Mouse (Mus musculus): ENCODE measurements around the gene Coa4. TPM values are rescaled to one million over a fixed set of nuclear protein-coding genes. Genes with fewer than 3 reads are reported as not detected.

The Coa4 gene
- polyA plus RNA-seq, 1 experiment from 2014 or later: 18.6 TPM

DNA sequence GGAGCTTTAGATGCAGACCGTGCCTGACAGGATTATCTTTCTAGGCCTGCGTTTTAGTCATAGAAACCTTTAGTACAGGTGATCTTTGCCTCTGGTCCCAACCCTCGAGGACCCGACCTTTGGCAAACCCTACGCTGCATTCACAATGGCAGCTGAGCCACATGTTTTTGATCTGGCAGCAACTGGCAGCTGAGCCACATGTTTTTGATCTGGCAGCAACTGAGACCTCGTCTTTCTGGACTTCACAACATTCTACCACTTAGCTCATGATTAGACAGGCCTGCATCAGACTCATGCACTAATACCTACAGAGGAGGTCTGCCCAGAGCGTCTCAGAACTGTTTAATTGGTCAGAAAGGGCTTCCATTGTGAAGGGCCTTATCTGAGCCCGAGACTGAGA, 41.8 kb upstream of the Coa4 start:
- peak overlapping the region; percentile 51; the same call in 1 of the 2 replicates for H3K27ac ChIP-seq (ENCODE audit: low read depth, low read length)
- no peaks in the 10 kb centered on the region; the same call in 1 of the 2 replicates for H3K36me3 ChIP-seq (ENCODE audit: control insufficient read depth, insufficient read depth, low read length)
- 42% methylated on average over 8 of the region's 8 CpGs for WGBS
- no peaks in the 10 kb centered on the region for H3K27me3 ChIP-seq (ENCODE audit: control insufficient read depth, insufficient read depth, low read length)
- peak overlapping the region; percentile 4; the same call in 1 of the 2 replicates for H3K9ac ChIP-seq (ENCODE audit: low read length)
- H3K4me2 ChIP-seq (ENCODE audit: low read depth, low read length, severe bottlenecking): peak overlapping the region; percentile 24; the same call in 1 of the 2 replicates
- peaks cover 14% of the 10 kb centered on the region; the same call in 1 of the 2 replicates for H3K4me1 ChIP-seq (replicated peaks; ENCODE audit: control insufficient read depth, insufficient read depth, low read length)
- DNase-seq (ENCODE audit: low spot score): no peak
- H3K4me3 ChIP-seq (ENCODE audit: low read depth, low read length): 0 out of 2 replicates have a peak overlapping the region, but pooled peaks have one; percentile 5
- H3K9me3 ChIP-seq (ENCODE audit: control insufficient read depth, low read length): no peaks in the 10 kb centered on the region
- no peak for ATAC-seq (replicated peaks; ENCODE audit: low FRiP score)

DNA sequence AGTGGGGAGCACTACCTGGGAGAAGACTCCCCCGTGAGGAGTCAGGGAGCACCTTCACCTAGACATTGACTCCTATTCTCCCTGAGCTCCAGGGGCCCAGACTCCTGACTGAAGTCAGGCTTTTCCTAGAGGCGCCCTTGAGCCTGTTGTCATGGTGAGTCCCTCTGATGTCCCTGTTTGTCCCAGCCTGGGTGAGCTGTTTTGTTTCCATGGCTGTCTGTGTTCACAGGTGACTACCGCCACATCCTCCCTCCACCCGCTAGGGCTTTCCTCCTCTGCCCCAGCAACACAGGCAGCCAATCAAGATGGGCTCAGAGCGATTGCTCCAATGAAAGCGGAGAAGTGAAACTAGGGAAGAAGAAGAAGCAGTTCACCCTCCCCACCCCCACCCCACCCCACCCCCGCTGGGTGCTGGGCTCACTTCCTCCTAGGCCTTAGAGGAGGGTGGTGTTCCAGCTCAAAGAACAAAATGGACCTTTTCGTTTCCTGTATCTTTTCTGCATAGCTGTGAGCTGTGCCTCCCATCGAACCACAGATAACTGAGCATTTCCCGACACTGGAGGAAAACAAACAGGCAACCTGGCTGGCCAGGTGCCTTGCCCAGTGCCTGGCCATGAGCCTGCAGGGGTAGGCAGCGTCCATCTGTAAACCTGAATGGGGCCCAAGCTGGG, 41.2 kb upstream of the Coa4 start:
- Histone ChIP-seq H3K36me3 (ENCODE audit: control insufficient read depth, insufficient read depth, low read length) (no peaks in the 10 kb centered on the region; the same call in 1 of the 2 replicates), H3K27ac (ENCODE audit: low read depth, low read length) (peak overlapping the region; percentile 51; the same call in 1 of the 2 replicates), H3K4me3 (ENCODE audit: low read depth, low read length) (0 out of 2 replicates have a peak overlapping the region, but pooled peaks have one; percentile 5), H3K4me2 (ENCODE audit: low read depth, low read length, severe bottlenecking) (peak overlapping the region; percentile 24; the same call in 1 of the 2 replicates), H3K9me3 (ENCODE audit: control insufficient read depth, low read length) (no peaks in the 10 kb centered on the region), H3K9ac (ENCODE audit: low read length) (peak overlapping the region; percentile 4), H3K27me3 (ENCODE audit: control insufficient read depth, insufficient read depth, low read length) (no peaks in the 10 kb centered on the region), H3K4me1 (replicated peaks; ENCODE audit: control insufficient read depth, insufficient read depth, low read length) (peaks cover 14% of the 10 kb centered on the region; the same call in 1 of the 2 replicates)
- DNase-seq (ENCODE audit: low spot score): peak; percentile 61
- 33% methylated on average over 11 of the region's 11 CpGs for WGBS
- peak; percentile 37; the same call in 1 of the 2 replicates for ATAC-seq (replicated peaks; ENCODE audit: low FRiP score)

DNA sequence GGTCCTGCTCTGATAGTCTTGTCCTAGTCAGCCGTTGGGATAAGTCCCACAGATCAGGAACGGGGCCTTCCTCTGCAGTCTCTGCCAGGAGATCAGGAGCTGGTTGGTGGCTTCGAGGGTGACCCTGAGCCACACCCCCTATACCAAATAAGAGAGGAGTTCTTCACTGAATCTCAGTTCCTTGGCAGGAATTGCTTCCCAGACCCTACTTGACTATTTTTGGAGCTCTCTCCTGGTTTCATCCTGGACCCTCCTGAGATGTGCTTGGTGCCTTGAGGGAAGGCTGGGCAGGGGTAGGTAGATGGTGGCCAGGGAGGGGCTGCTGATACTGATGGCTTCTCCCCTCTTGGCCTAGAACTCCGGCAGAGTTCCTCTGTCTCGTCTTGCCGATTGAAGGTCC, 40.5 kb upstream of the Coa4 start:
- 87% methylated on average over 6 of the region's 6 CpGs for WGBS
- Histone ChIP-seq H3K4me2 (ENCODE audit: low read depth, low read length, severe bottlenecking) (peak overlapping the region; percentile 13; the same call in 1 of the 2 replicates), H3K4me1 (replicated peaks; ENCODE audit: control insufficient read depth, insufficient read depth, low read length) (peaks cover 14% of the 10 kb centered on the region; the same call in 1 of the 2 replicates), H3K36me3 (ENCODE audit: control insufficient read depth, insufficient read depth, low read length) (no peaks in the 10 kb centered on the region; the same call in 1 of the 2 replicates), H3K27ac (ENCODE audit: low read depth, low read length) (no peak overlapping the region), H3K9ac (ENCODE audit: low read length) (no peak overlapping the region), H3K9me3 (ENCODE audit: control insufficient read depth, low read length) (no peaks in the 10 kb centered on the region), H3K27me3 (ENCODE audit: control insufficient read depth, insufficient read depth, low read length) (no peaks in the 10 kb centered on the region), H3K4me3 (ENCODE audit: low read depth, low read length) (no peak overlapping the region)
- no peak for DNase-seq (ENCODE audit: low spot score)
- ATAC-seq (replicated peaks; ENCODE audit: low FRiP score): no peak

DNA sequence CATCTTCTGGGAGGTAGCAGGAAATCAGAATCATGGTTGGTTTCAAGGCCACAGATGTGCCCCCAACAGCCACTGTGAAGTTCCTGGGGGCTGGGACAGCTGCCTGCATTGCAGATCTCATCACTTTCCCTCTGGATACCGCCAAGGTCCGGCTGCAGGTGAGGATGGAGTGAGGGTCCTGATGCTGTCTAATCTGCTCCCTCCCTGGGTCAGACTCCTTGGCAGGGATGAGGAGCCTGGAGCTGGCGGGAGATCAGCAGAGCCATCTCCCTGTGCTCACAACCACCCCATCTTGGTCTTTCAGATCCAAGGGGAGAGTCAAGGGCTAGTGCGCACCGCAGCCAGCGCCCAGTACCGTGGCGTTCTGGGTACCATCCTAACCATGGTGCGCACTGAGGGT, 40.1 kb upstream of the Coa4 start:
- no peak for DNase-seq (ENCODE audit: low spot score)
- Histone ChIP-seq H3K4me2 (ENCODE audit: low read depth, low read length, severe bottlenecking) (no peak overlapping the region), H3K9me3 (ENCODE audit: control insufficient read depth, low read length) (no peaks in the 10 kb centered on the region), H3K27me3 (ENCODE audit: control insufficient read depth, insufficient read depth, low read length) (no peaks in the 10 kb centered on the region), H3K4me1 (replicated peaks; ENCODE audit: control insufficient read depth, insufficient read depth, low read length) (peaks cover 14% of the 10 kb centered on the region; the same call in 1 of the 2 replicates), H3K9ac (ENCODE audit: low read length) (no peak overlapping the region), H3K36me3 (ENCODE audit: control insufficient read depth, insufficient read depth, low read length) (no peaks in the 10 kb centered on the region; the same call in 1 of the 2 replicates), H3K4me3 (ENCODE audit: low read depth, low read length) (no peak overlapping the region), H3K27ac (ENCODE audit: low read depth, low read length) (no peak overlapping the region)
- ATAC-seq (replicated peaks; ENCODE audit: low FRiP score): no peak
- WGBS: 93% methylated on average over 9 of the region's 9 CpGs

DNA sequence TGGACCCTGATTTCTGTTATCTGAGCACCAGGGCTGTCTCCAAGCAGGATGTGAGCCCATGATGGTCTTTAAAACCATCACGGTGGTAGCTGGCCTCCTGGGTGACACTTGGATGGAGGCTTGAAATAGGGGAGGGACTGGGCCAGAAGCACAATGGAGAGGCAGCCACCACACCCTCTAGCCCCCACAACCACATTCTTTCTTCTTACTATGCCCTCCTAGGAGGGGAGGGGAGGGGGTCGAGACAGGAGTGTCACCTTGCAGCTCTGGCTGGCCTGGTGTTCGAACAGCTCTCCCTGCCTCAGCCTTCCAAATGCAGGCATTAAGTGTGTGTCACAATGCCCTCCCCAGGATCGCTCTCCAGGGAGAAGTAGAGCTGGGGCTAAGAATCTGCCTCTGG, 39.5 kb upstream of the Coa4 start:
- H3K9me3 ChIP-seq (ENCODE audit: control insufficient read depth, low read length): no peaks in the 10 kb centered on the region
- 89% methylated on average over 4 of the region's 4 CpGs for WGBS
- H3K4me1 ChIP-seq (replicated peaks; ENCODE audit: control insufficient read depth, insufficient read depth, low read length): peaks cover 14% of the 10 kb centered on the region; the same call in 1 of the 2 replicates
- H3K27me3 ChIP-seq (ENCODE audit: control insufficient read depth, insufficient read depth, low read length): no peaks in the 10 kb centered on the region
- no peak for DNase-seq (ENCODE audit: low spot score)
- ATAC-seq (replicated peaks; ENCODE audit: low FRiP score): no peak
- H3K4me2 ChIP-seq (ENCODE audit: low read depth, low read length, severe bottlenecking): no peak overlapping the region
- no peak overlapping the region for H3K27ac ChIP-seq (ENCODE audit: low read depth, low read length)
- H3K36me3 ChIP-seq (ENCODE audit: control insufficient read depth, insufficient read depth, low read length): no peaks in the 10 kb centered on the region; the same call in 1 of the 2 replicates
- no peak overlapping the region for H3K9ac ChIP-seq (ENCODE audit: low read length)
- H3K4me3 ChIP-seq (ENCODE audit: low read depth, low read length): no peak overlapping the region

DNA sequence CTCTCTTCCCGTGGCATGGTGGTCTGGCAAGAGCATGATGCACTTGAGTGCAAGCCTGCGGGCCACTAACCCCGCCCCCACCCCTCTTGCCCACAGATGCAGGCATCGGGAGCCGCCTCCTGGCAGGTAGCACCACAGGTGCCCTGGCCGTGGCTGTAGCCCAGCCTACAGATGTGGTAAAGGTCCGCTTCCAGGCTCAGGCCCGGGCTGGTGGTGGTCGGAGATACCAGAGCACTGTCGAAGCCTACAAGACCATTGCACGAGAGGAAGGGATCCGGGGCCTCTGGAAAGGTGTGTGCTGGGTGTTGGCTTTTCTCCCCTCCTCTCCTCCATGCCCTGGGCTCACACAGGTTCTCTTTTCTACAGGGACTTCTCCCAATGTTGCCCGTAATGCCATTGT, 38.9 kb upstream of the Coa4 start:
- Histone ChIP-seq H3K27me3 (ENCODE audit: control insufficient read depth, insufficient read depth, low read length) (no peaks in the 10 kb centered on the region), H3K4me2 (ENCODE audit: low read depth, low read length, severe bottlenecking) (no peak overlapping the region), H3K4me1 (replicated peaks; ENCODE audit: control insufficient read depth, insufficient read depth, low read length) (peaks cover 12% of the 10 kb centered on the region; the same call in 1 of the 2 replicates), H3K9me3 (ENCODE audit: control insufficient read depth, low read length) (no peaks in the 10 kb centered on the region), H3K27ac (ENCODE audit: low read depth, low read length) (no peak overlapping the region), H3K9ac (ENCODE audit: low read length) (no peak overlapping the region), H3K36me3 (ENCODE audit: control insufficient read depth, insufficient read depth, low read length) (no peaks in the 10 kb centered on the region; the same call in 1 of the 2 replicates), H3K4me3 (ENCODE audit: low read depth, low read length) (no peak overlapping the region)
- no peak for DNase-seq (ENCODE audit: low spot score)
- no peak for ATAC-seq (replicated peaks; ENCODE audit: low FRiP score)
- WGBS: 97% methylated on average over 13 of the region's 13 CpGs

DNA sequence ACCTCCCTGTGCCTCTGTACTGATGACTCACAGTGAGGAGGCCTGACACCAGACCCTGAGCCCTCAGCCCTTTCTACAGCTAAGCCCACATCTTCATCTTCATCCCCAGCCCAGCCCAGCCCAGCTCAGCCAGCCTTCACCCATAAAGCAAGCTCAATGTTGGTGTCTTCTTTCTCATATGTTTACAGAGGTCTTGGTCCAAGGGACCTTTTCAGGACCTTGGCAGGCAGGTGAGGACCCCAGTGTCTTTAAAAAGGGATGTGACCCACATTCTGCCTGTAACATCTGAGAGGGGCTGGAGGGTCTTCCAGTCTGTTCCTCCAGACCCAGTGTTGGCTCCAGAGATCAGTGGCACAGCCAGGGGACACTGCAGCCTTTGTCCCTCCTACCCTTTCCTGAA, 37.4 kb upstream of the Coa4 start:
- Histone ChIP-seq H3K9me3 (ENCODE audit: control insufficient read depth, low read length) (no peaks in the 10 kb centered on the region), H3K4me3 (ENCODE audit: low read depth, low read length) (no peak overlapping the region), H3K4me1 (replicated peaks; ENCODE audit: control insufficient read depth, insufficient read depth, low read length) (peaks cover 8% of the 10 kb centered on the region; the same call in 1 of the 2 replicates), H3K27ac (ENCODE audit: low read depth, low read length) (no peak overlapping the region), H3K9ac (ENCODE audit: low read length) (no peak overlapping the region), H3K36me3 (ENCODE audit: control insufficient read depth, insufficient read depth, low read length) (no peaks in the 10 kb centered on the region; the same call in 1 of the 2 replicates), H3K27me3 (ENCODE audit: control insufficient read depth, insufficient read depth, low read length) (no peaks in the 10 kb centered on the region), H3K4me2 (ENCODE audit: low read depth, low read length, severe bottlenecking) (no peak overlapping the region)
- no peak for DNase-seq (ENCODE audit: low spot score)
- no peak for ATAC-seq (replicated peaks; ENCODE audit: low FRiP score)

DNA sequence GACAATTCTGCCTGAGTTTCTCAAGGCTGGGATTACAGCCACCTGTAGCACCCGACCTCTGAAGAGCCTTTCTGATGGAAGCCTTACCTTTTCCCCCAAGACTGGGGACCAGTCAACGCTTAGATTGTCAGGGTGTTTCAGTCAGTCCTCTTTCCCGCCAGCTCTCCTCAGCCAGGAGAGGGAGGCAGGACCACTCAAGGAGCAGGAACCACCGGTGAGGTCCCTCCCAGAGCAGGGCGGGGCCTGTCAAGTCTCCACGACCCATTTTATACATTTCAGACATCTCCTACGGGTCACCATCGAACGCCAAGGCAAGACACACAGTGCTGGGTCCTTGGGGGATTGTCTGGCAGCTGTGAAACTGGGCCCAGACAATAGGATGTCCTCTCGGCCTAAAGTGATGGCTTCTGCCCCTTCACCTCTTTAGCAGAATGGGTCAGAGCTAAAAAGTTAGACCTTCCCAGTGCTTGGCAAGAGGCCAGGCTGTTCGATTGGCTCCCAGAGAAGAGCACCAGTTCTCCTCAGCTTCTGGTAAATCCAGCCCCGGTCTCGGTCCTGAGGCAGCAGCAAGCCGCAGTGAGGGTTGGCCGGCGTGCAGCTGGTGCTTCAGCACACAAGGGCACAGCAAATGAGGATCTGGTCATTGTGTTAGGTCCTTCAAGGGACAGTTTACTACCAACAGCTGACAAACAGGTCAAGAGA, 36.4 kb upstream of the Coa4 start:
- no peak for ATAC-seq (replicated peaks; ENCODE audit: low FRiP score)
- 78% methylated on average over 16 of the region's 16 CpGs for WGBS
- H3K27ac ChIP-seq (ENCODE audit: low read depth, low read length): no peak overlapping the region

More for the DNA sequence above, 36.4 kb upstream of the Coa4 start:
- Histone ChIP-seq H3K36me3 (ENCODE audit: control insufficient read depth, insufficient read depth, low read length) (no peaks in the 10 kb centered on the region; the same call in 1 of the 2 replicates), H3K4me3 (ENCODE audit: low read depth, low read length) (no peak overlapping the region), H3K9ac (ENCODE audit: low read length) (no peak overlapping the region), H3K9me3 (ENCODE audit: control insufficient read depth, low read length) (no peaks in the 10 kb centered on the region), H3K4me1 (replicated peaks; ENCODE audit: control insufficient read depth, insufficient read depth, low read length) (peaks cover 4% of the 10 kb centered on the region; the same call in 1 of the 2 replicates), H3K4me2 (ENCODE audit: low read depth, low read length, severe bottlenecking) (no peak overlapping the region), H3K27me3 (ENCODE audit: control insufficient read depth, insufficient read depth, low read length) (no peaks in the 10 kb centered on the region)
- DNase-seq (ENCODE audit: low spot score): no peak

Measured in forebrain, embryonic 11.5 days (tissue).